Mouse (Mus musculus) small intestine, adult 10 weeks (tissue): ENCODE measurements around the gene Foxa2. TPM values are rescaled to one million over a fixed set of nuclear protein-coding genes. Genes with fewer than 3 reads are reported as not detected.

Experiments used
- polyA plus RNA-seq: library from polyadenylated mRNA; stranded (reverse); fragments of 350-450 nt; fragmentation: Illumina TruSeq; extraction: RNeasy Lipid Tissue Mini Kit (QIAGEN cat#74804); gene quantifications from one replicate; pipeline ENCODE4 v1.2.3, GENCODE M21; 2014; ENCODE audit warnings: low replicate concordance

The Foxa2 gene
- 4.4 TPM for polyA plus RNA-seq

DNA sequence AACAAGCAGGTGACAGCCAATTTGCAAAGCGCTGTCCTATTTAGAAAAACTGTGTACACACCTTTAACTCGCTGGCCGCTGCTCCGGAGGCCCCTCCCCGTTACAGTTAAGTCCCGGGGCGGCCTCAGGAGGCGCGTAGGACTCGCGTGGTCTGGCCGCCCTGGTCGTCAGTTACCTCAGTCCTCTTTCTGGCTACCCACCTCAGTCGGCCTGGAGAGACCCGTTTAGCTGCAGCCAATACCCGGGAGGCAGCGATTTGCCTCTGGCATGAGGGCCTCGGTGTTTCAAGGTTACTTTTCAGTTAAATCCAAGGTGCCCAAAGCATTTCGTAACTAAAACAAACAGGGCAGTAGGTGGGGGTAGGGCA, at the start of gene Foxa2:
Gene Foxa2 (minus strand): TSS at position 171 of the 367 bp plus-strand sequence.

